Mouse (Mus musculus) intestine, embryonic 14.5 days (tissue): ENCODE measurements around the gene Tctn1. TPM values are rescaled to one million over a fixed set of nuclear protein-coding genes. Genes with fewer than 3 reads are reported as not detected.
A peak's percentile ranks its signal among the peaks of the same experiment; 100 is the strongest.

ENCODE experiments used
- ATAC-seq: fragments of 200-750 bp; cut with Nextera tagmentation; replicated peaks from 2 replicates; pipeline ENCODE4 v1.8.0; 2017; ENCODE audit warnings: low read depth, moderate number of reproducible peaks, moderate TSS enrichment, moderate library complexity; ENCODE audit not compliant: low FRiP score, low TSS enrichment
- DNase-seq: peaks from one replicate; pipeline ENCODE4 v3.0.0-alpha.2; 2018; ENCODE audit warnings: low spot score
- H3K27ac ChIP-seq: fragments of 300-500 bp; sonication (generic); 2 replicates; pipeline ENCODE4 v1.5.1; 2014; ENCODE audit warnings: low read depth, mild to moderate bottlenecking, control low read depth
- H3K27me3 ChIP-seq: fragments of 300-500 bp; sonication (generic); replicated peaks from 2 replicates; pipeline ENCODE4 v1.6.1; 2014; ENCODE audit warnings: low read length, control low read depth; ENCODE audit not compliant: control insufficient read depth, insufficient read depth
- H3K36me3 ChIP-seq: fragments of 300-500 bp; sonication (generic); 2 replicates; pipeline ENCODE4 v1.6.1; 2014; ENCODE audit warnings: low read length, control low read depth; ENCODE audit not compliant: control insufficient read depth, insufficient read depth
- H3K4me1 ChIP-seq: fragments of 300-500 bp; sonication (generic); replicated peaks from 2 replicates; pipeline ENCODE4 v1.6.1; 2014; ENCODE audit warnings: low read length, control low read depth, mixed read lengths; ENCODE audit not compliant: control insufficient read depth, insufficient read depth
- H3K4me2 ChIP-seq: fragments of 300-500 bp; sonication (generic); 2 replicates; pipeline ENCODE4 v1.6.1; 2014; ENCODE audit warnings: low read length
- H3K4me3 ChIP-seq: fragments of 300-500 bp; sonication (generic); 2 replicates; pipeline ENCODE4 v1.5.1; 2014; ENCODE audit warnings: low read depth, low read length, control low read depth, mixed read lengths
- H3K9ac ChIP-seq: fragments of 300-500 bp; sonication (generic); 2 replicates; pipeline ENCODE4 v1.6.1; 2014; ENCODE audit warnings: mild to moderate bottlenecking, low read length
- H3K9me3 ChIP-seq: fragments of 300-500 bp; sonication (generic); 2 replicates; pipeline ENCODE4 v1.6.1; 2016; ENCODE audit warnings: low read length, control low read depth; ENCODE audit not compliant: control insufficient read depth
- WGBS: fragments of 180-500 bp; shearing (Covaris S2); extraction: QIAGEN DNeasy Blood & Tissue Kit; methylation state at CpG from one replicate; pipeline ENCODE4 v1.1.7; 2014; 5-methylcytosine and 5-hydroxymethylcytosine counted together
- polyA plus RNA-seq: library from polyadenylated mRNA; unstranded; fragments of >200 nt; fragmentation: Nextera tagmentation; extraction: Ambion mirVana; gene quantifications from 2 replicates; pipeline ENCODE4 v1.2.1, GENCODE M21; 2014

The Tctn1 gene
- polyA plus RNA-seq, 1 experiment from 2014 or later, result 4.2 TPM

DNA sequence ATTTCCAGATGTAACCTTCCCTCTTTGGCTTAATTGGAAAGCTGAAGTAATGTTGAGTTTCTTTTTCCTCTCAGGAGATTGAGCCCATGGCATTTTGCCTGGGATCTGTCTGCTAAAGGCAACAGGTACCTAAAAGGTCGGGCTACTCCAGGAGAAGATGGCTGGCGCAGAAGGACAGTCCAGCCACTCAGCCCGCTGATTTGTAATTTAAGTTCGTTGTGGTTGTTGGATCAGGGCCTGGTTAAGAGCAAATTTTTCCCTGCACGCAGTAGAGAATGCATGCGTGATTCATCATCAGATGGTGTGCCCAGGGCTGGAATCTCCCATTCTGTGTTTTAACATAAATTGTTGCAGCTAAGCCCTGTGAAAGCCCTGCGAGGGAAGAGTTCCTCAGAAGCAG lies 39.7 kb upstream of the Tctn1 start:
- H3K9ac ChIP-seq, result no peak overlapping the region
- 68% methylated on average over 7 of the region's 7 CpGs for WGBS
- ATAC-seq, result no peak

DNA sequence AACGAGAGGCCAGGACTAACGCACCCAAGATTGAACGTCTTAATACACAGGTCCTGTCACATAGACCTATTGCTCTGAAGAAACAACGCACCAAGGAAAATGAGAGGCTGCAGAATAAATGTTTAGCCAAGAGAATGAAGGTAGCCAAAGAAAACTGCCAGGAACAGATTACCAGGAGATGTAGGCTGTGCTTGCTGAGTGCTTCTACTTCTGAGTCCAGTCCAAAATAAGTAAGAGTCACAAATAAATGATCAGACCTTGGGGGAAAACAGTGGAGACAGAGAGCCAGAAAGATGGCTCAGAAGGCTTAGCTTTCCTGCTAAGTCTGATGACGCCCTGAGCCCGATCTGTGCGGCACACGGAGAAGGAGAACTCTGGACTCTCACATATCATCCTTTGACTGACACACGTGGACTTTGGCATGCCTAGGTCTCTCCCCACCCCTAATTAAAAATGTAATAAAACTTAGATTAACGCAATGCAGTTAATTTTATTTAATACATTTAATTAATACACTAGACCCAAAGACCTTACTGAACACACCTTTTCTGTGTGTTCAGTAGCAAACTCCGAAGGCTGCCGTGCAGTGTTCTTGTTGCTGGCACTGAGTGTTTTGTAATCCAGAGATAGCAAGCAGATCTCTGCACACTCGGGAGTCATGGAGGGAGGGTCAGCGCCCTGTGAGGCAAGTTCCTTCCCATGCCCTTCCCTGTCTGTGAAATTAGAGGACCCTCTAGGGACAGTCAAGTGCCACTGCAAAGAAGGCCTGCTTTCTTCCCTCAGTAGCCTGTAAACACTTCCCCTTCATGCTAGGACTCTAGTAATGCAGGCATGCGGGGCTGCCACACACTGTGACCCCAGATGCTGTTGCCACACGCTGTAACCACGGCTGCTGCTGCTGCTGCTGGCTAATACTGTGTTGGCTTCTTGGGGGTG lies 38.8 kb upstream of the Tctn1 start:
- H3K4me3 ChIP-seq, result no peak overlapping the region
- no peaks in the 10 kb centered on the region for H3K9me3 ChIP-seq
- no peaks in the 10 kb centered on the region for H3K27me3 ChIP-seq
- H3K4me2 ChIP-seq, result no peak overlapping the region
- ATAC-seq, result 0 out of 2 replicates have a peak, but pooled peaks have one; percentile 47
- H3K4me1 ChIP-seq, result peaks cover 22% of the 10 kb centered on the region
- peak; percentile 58 for DNase-seq
- 0 out of 2 replicates have a peak overlapping the region, but pooled peaks have one; percentile 7 for H3K27ac ChIP-seq
- H3K36me3 ChIP-seq, result no peaks in the 10 kb centered on the region
- 60% methylated on average over 17 of the region's 17 CpGs for WGBS
- H3K9ac ChIP-seq, result no peak overlapping the region

More for the DNA sequence above, 39.7 kb upstream of the Tctn1 start:
- no peak overlapping the region for H3K4me3 ChIP-seq
- H3K9me3 ChIP-seq, result no peaks in the 10 kb centered on the region
- no peaks in the 10 kb centered on the region for H3K27me3 ChIP-seq
- H3K36me3 ChIP-seq, result peaks cover 3% of the 10 kb centered on the region; the same call in 1 of the 2 replicates
- no peak for DNase-seq
- H3K4me2 ChIP-seq, result no peak overlapping the region
- no peak overlapping the region for H3K27ac ChIP-seq
- peaks cover 22% of the 10 kb centered on the region for H3K4me1 ChIP-seq

DNA sequence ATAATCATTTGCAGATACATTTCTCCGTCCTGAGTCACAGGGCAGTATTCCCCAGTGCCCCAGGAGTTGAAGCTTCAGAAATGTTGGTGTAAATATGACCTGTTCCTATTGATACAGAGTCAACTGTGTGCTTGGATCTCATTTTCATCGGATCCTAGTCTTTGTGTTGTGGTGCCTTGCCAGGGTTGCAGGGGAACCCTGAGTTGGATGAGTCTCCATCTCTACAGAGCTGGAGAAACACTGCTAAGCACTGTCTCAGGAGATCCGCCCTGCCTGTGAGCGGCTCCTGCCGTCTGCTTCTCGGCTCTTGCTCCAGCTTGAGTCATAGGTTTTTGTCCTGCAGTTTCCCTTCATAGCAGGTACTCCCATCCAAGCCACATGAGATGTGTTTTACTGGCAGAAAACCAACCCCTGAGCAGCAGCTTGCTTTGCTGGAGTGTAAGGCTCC lies 35.8 kb upstream of the Tctn1 start:
- Histone ChIP-seq H3K4me2 (no peak overlapping the region), H3K27ac (no peak overlapping the region), H3K27me3 (no peaks in the 10 kb centered on the region), H3K36me3 (no peaks in the 10 kb centered on the region), H3K9me3 (no peaks in the 10 kb centered on the region), H3K4me1 (peaks cover 22% of the 10 kb centered on the region), H3K4me3 (no peak overlapping the region), H3K9ac (no peak overlapping the region)
- ATAC-seq, result no peak
- no peak for DNase-seq
- WGBS, result 86% methylated on average over 6 of the region's 6 CpGs

DNA sequence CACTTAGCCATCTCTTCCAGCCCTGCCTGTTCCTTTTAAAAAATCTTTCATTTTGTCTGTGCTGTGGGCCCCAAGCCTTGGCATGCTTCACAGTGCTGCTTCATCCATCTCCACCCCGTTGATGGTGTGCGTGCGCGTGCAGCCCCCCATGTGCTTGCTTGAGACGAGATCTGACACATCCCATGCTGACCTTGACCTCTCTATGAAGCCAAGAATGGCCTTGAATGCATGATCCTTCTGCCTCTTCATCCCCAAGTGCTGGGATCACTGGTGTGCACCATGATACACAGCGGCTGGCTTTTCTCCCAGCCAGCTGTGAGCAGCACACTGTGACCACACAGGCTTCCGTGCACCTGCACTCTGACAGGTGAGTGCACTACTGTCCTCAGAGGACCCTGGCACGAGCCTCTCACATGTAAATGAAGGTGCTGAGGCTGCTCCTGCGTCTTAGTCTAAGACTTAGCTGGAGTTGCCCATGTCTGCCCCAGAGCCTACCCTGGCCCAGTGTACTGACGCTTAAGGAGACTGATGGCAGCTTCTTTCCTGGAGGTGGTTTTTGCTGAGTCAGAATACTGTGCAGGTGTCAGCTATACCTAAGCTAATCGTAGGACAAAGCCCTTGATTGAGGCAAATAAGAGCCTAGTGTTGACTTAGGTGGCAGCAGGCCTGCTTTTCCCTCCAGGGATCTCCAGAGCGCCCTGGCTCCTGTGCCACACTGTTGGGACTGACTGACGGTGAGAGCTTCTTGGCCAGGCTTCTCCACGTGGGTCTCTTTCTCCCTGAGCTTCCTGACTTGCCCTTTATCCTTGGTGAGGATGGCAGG lies 31.1 kb upstream of the Tctn1 start:
- Histone ChIP-seq H3K9ac (no peak overlapping the region), H3K4me3 (no peak overlapping the region), H3K27me3 (no peaks in the 10 kb centered on the region), H3K27ac (no peak overlapping the region), H3K36me3 (no peaks in the 10 kb centered on the region), H3K9me3 (no peaks in the 10 kb centered on the region), H3K4me1 (0 out of 2 replicates have a peak, but pooled peaks cover 4% of the 10 kb centered on the region), H3K4me2 (no peak overlapping the region)
- no peak for ATAC-seq
- 75% methylated on average over 14 of the region's 14 CpGs for WGBS
- DNase-seq, result no peak

DNA sequence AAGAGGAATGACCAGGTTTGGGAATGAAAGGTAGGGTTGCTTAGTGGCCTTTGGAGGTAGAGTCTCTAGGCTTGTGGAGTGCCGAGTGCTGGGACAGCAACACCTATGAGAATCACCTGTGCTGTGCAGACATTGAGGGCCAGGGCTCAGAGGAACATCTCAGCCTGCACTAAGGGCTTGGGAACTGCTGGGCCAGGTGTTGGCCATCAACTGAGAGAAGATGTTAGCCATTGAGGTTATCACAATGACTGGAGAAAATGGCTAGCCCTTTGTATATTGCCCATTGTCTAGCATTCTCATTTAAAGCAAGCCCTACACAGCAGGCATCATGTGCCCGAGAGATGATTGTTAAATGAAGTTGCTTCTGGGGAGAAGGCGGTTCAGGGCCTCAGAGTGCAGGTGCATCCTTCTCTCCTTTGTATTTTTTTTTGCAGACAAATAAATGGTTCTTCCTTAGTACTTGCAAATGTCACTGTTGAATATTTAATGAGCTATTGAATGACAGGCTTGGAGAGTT lies 30.0 kb upstream of the Tctn1 start:
- H3K27ac ChIP-seq, result no peak overlapping the region
- no peaks in the 10 kb centered on the region for H3K9me3 ChIP-seq
- no peak overlapping the region for H3K9ac ChIP-seq
- ATAC-seq (no peak), DNase-seq (no peak)
- WGBS, result 89% methylated on average over 3 of the region's 3 CpGs
- no peaks in the 10 kb centered on the region for H3K36me3 ChIP-seq
- no peaks in the 10 kb centered on the region for H3K27me3 ChIP-seq
- H3K4me3 ChIP-seq, result no peak overlapping the region
- no peak overlapping the region for H3K4me2 ChIP-seq
- 0 out of 2 replicates have a peak, but pooled peaks cover 4% of the 10 kb centered on the region for H3K4me1 ChIP-seq

DNA sequence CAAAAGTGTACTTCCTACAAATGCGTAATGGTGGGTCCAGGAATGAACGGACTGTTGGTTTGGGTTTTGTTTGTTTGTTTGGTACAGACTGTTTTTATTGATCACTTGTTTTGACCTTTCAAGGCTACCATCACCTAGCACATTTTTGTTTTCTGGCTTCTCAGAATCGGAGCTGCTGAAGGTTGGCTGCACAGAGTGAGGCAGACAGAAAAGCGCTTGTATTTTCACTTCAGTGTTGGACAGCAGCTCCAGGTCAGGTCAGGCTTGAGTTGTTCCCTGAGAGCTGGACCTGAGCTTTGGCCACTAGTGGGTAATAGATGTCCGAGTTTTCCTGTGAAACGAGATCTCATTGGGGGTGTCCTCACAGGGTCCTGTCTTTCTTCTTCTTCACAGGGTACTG lies 28.9 kb upstream of the Tctn1 start:
- H3K27me3 ChIP-seq, result no peaks in the 10 kb centered on the region
- H3K9me3 ChIP-seq, result no peaks in the 10 kb centered on the region
- H3K9ac ChIP-seq, result no peak overlapping the region
- no peak overlapping the region for H3K4me2 ChIP-seq
- ATAC-seq (no peak), DNase-seq (no peak)
- no peak overlapping the region for H3K4me3 ChIP-seq
- H3K4me1 ChIP-seq, result 0 out of 2 replicates have a peak, but pooled peaks cover 4% of the 10 kb centered on the region
- no peaks in the 10 kb centered on the region for H3K36me3 ChIP-seq
- 65% methylated on average over 6 of the region's 6 CpGs for WGBS
- H3K27ac ChIP-seq, result no peak overlapping the region

DNA sequence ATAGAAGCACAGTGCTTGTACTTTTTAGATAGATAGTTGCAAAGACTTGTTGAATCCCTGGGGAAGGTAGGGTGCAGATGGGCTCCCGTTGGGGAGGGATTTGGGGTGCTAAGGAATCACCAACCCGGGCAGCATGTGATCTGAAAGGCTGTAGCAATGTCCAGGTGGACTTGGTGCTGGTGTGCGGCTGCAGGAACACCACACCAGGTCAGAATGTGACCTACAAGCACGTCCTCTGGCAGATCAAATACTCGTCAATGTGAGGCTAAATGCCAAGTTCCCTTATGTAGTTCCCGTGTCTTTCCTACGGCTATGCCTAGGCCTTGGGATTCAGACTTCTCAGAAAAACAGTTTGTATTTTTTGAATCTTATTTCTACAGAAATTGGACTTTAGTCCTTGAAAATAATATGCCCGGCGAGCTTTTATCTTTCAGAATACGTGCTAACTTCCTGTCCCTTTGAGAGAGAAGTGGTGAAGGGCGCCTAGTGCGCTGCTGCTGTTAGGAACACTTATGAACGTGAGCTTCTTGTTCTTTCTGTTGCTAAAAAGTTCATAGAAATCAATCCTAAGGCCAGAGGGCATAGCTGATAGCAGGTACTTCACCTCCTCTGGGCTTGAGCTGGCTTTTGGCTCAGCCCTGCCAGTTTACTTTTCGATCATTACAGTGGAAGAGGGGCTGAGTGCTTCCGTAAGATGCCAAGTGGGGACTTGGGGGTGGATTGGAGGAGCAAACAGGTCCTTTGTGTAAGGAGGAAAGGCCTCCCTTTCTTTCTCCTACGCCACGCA lies 27.5 kb upstream of the Tctn1 start:
- H3K36me3 ChIP-seq, result no peaks in the 10 kb centered on the region
- no peak overlapping the region for H3K27ac ChIP-seq
- H3K27me3 ChIP-seq, result no peaks in the 10 kb centered on the region
- DNase-seq (no peak), ATAC-seq (no peak)
- 67% methylated on average over 17 of the region's 17 CpGs for WGBS
- H3K4me3 ChIP-seq, result no peak overlapping the region
- no peak overlapping the region for H3K4me2 ChIP-seq
- H3K4me1 ChIP-seq, result 0 out of 2 replicates have a peak, but pooled peaks cover 4% of the 10 kb centered on the region
- no peaks in the 10 kb centered on the region for H3K9me3 ChIP-seq
- no peak overlapping the region for H3K9ac ChIP-seq

DNA sequence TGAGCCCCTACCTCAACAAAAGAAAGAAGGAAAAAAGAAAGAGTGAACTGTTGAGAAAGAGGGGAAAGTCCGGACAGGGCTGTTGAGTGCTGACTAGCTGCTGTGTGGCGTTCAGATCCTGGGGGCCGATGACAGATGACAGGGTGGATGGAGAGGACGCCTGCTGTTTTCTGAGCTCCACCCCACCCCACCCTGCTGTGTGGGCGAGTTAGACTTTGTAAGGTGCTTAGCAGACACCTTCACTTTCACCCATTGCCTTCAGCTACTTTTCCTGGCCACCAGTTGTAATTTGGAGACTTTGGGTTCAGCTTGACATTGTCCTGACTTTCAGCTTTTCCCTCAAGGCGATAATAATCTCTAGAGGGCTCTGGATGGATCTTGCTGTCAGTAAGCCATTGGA lies 26.9 kb upstream of the Tctn1 start:
- H3K27ac ChIP-seq, result no peak overlapping the region
- H3K4me1 ChIP-seq, result peaks cover 7% of the 10 kb centered on the region
- no peak for DNase-seq
- no peak overlapping the region for H3K9ac ChIP-seq
- no peaks in the 10 kb centered on the region for H3K36me3 ChIP-seq
- no peak overlapping the region for H3K4me3 ChIP-seq
- WGBS, result 56% methylated on average over 6 of the region's 6 CpGs
- no peak for ATAC-seq
- H3K9me3 ChIP-seq, result no peaks in the 10 kb centered on the region
- no peaks in the 10 kb centered on the region for H3K27me3 ChIP-seq
- H3K4me2 ChIP-seq, result no peak overlapping the region
